Comparison of ENCODE assay signal across 16 mouse cellular contexts in genomic region chr7:58711811-58712210, GRCm38 (mm10). TPM values are rescaled to one million over a fixed set of nuclear protein-coding genes. Genes with fewer than 3 reads are reported as not detected.
DNase-seq lines count a peak whose midpoint lies in the region; ATAC-seq and TF ChIP-seq lines count a peak whose summit lies in the region.
"Had no signal": no experiment of that assay in that cellular context is flagged by ENCODE, and none has a peak within 500 bp of the region (broad histone marks: within the 10 kb centered on the region; RNA-seq: fewer than 3 reads in every experiment).

No protein-coding gene starts in this region.

- no peak overlapping the region for H3K4me2 ChIP-seq in hindbrain, embryonic 14.5 days (replicated peaks)
- H3K4me2 ChIP-seq: forebrain, embryonic 15.5 days; heart, embryonic 11.5 days; intestine, embryonic 15.5 days; lung, embryonic 15.5 days had no signal

- H3K9ac ChIP-seq in hindbrain, embryonic 14.5 days = no peak overlapping the region
- H3K9ac ChIP-seq: forebrain, embryonic 15.5 days; intestine, embryonic 15.5 days; lung, embryonic 15.5 days had no signal

- H3K36me3 ChIP-seq in hindbrain, embryonic 14.5 days (replicated peaks; ENCODE audit: control insufficient read depth, insufficient read depth) = no peaks in the 10 kb centered on the region
- H3K36me3 ChIP-seq: forebrain, embryonic 15.5 days; hindbrain, embryonic 10.5 days; intestine, embryonic 15.5 days; lung, embryonic 15.5 days had no signal

- H3K9me3 ChIP-seq in hindbrain, embryonic 14.5 days (ENCODE audit: control insufficient read depth, low read length) = no peaks in the 10 kb centered on the region
- H3K9me3 ChIP-seq: forebrain, embryonic 15.5 days; hindbrain, embryonic 10.5 days; intestine, embryonic 15.5 days; lung, embryonic 15.5 days had no signal

- 84% methylated on average over 7 of the region's 7 CpGs for WGBS in hindbrain, embryonic 14.5 days

- TF ChIP-seq CTCF in gastrocnemius, adult 2 months (IDR thresholded peaks at IDR 0.05) = no peak

- H3K4me1 ChIP-seq in hindbrain, embryonic 14.5 days (replicated peaks; ENCODE audit: control insufficient read depth, insufficient read depth, low read length) = no peaks in the 10 kb centered on the region
- H3K4me1 ChIP-seq: forebrain, embryonic 15.5 days; hindbrain, embryonic 10.5 days; intestine, embryonic 15.5 days; lung, embryonic 15.5 days had no signal

- ATAC-seq in CD4-positive, CD25-positive, alpha-beta regulatory T cell, adult 4 months = peak; percentile 82
- ATAC-seq in megakaryocyte, adult 5-6 weeks (ENCODE audit: poor library complexity, severe bottlenecking) = peak; percentile 86
- no peak for ATAC-seq in erythroid progenitor cell, adult 5-6 weeks (replicated peaks; ENCODE audit: low FRiP score, poor library complexity, severe bottlenecking)
- no peak for ATAC-seq in hindbrain, embryonic 14.5 days (ENCODE audit: low FRiP score)
- ATAC-seq: forebrain, embryonic 15.5 days; intestine, embryonic 15.5 days had no signal

- DNase-seq in gastrocnemius, adult 2 months = no peak
- no peak for DNase-seq in gastrocnemius, postnatal 4 days (ENCODE audit: low spot score in 2 of 2)
- DNase-seq in thymus, postnatal 0 days (ENCODE audit: low spot score) = peak; percentile 49
- DNase-seq in adrenal gland, adult 8-10 months = no peak
- DNase-seq in hindbrain, embryonic 14.5 days (ENCODE audit: low spot score) = no peak
- DNase-seq: cerebellum, adult 2 months; embryo, embryonic 11 days; kidney, postnatal 10 days had no signal

- H3K27ac ChIP-seq in gastrocnemius, adult 2 months = peak overlapping the region; percentile 54; the same call in 1 of the 2 replicates
- H3K27ac ChIP-seq in hindbrain, embryonic 14.5 days = no peak overlapping the region
- H3K27ac ChIP-seq: forebrain, embryonic 15.5 days; hindbrain, embryonic 10.5 days; intestine, embryonic 15.5 days; lung, embryonic 15.5 days had no signal

- intact Hi-C loops in gastrocnemius, adult 2 months (cut with DNase I) = no loop called here

- H3K27me3 ChIP-seq in hindbrain, embryonic 14.5 days (ENCODE audit: control insufficient read depth, insufficient read depth, low read length) = no peaks in the 10 kb centered on the region
- H3K27me3 ChIP-seq: forebrain, embryonic 15.5 days; intestine, embryonic 15.5 days; lung, embryonic 15.5 days had no signal

- H3K4me3 ChIP-seq in gastrocnemius, adult 2 months = 0 out of 2 replicates have a peak overlapping the region, but pooled peaks have one; percentile 7
- no peak overlapping the region for H3K4me3 ChIP-seq in hindbrain, embryonic 14.5 days (replicated peaks; ENCODE audit: low read length)
- H3K4me3 ChIP-seq: forebrain, embryonic 15.5 days; hindbrain, embryonic 10.5 days; intestine, embryonic 15.5 days; lung, embryonic 15.5 days had no signal

RNA-seq across cellular contexts. Expression of gene Atp10a, which starts 55.8 kb away (rescaled TPM):
- total RNA-seq in gastrocnemius, adult 2 months (2021) = 1 to 10 TPM; 1.3 to 2.0 TPM
- total RNA-seq in gastrocnemius, postnatal 4 days (2021) = 1 to 10 TPM; 7.8 to 7.9 TPM
- 1 to 10 TPM; 4.0 to 4.5 TPM for polyA plus RNA-seq in CD4-positive, CD25-positive, alpha-beta regulatory T cell, adult 4 months (2017; shearing (Covaris generic))
- 12.4 and 13.4 TPM in 2 replicates for total RNA-seq in megakaryocyte, adult 5-6 weeks (2015)
- 18.5 and 19.8 TPM in 2 replicates for total RNA-seq in megakaryocyte, adult 5-6 weeks (2017)
- 11.7 and 12.6 TPM in 2 replicates for polyA plus RNA-seq in thymus, postnatal 0 days (2015; fragmentation: Nextera tagmentation; extraction: Ambion mirVana)
- total RNA-seq in adrenal gland, adult 8-10 months (2022) = 100 to 1,000 TPM in 1 of 4 experiments, 10 to 100 TPM in 3; 72.7 to 102 (median 89.1) TPM
- total RNA-seq in erythroid progenitor cell, adult 5-6 weeks (2015; ENCODE audit: low replicate concordance) = 1.7 and 2.5 TPM in 2 replicates
- total RNA-seq in erythroid progenitor cell, adult 5-6 weeks (2017; ENCODE audit: low replicate concordance) = 0.90 TPM in 1 of 2 replicates, not detected in the other
- polyA plus RNA-seq in hindbrain, embryonic 14.5 days (2014; fragmentation: Nextera tagmentation; extraction: Ambion mirVana) = 1.6 and 1.7 TPM in 2 replicates

Comparison
In these comparisons a context has a peak if more than half of its experiments do, and no peak if none do; other contexts are left out.
1. ATAC-seq: peak in CD4-positive, CD25-positive, alpha-beta regulatory T cell, adult 4 months (single experiment) and megakaryocyte, adult 5-6 weeks (single experiment); none in erythroid progenitor cell, adult 5-6 weeks (single experiment) and hindbrain, embryonic 14.5 days (single experiment).